Mouse (Mus musculus) liver, postnatal 0 days (tissue): ENCODE results near the gene Sema4a.

Source experiments
- CTCF ChIP-seq: sonication (generic); IDR thresholded peaks from 2 replicates; pipeline ENCODE4 v1.5.1; 2016; ENCODE audit warnings: antibody characterized with exemption, low read depth
- EP300 ChIP-seq: IDR thresholded peaks from 2 replicates; pipeline ENCODE4 v1.6.1; 2016; ENCODE audit warnings: antibody characterized with exemption, low read depth, mild to moderate bottlenecking

DNA sequence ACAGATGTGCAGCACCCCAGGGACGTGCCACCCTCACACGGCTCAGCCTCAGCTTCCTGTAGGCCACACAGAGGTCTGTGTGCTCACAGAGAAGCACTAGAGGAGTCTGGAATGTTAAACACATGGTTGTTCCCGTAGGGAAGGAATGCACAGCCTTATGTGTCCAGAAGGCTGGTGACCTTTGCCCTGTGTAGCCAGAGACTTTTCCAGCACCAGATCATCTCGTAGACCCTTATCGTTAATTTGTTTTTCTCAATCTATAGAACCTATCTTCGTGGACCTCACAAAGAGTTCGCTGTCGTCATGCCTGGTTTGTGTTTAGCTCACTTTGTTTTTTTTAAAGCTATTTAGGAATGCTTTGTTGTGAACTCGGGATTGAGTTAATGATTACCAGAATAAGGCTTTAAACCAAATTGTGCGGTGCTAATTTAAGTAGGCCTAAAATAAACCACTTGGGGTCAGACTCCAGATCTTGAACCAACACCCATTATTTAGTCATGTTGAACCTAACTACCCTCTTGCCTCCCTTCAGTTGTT, 10.0 kb upstream of the Sema4a start:
- TF ChIP-seq CTCF: no peak
- TF ChIP-seq EP300: no peak
